Mouse (Mus musculus): Measurements from ENCODE around the gene Tmem243. TPM values are rescaled to one million over a fixed set of nuclear protein-coding genes. Genes with fewer than 3 reads are reported as not detected.
A peak's percentile ranks its signal among the peaks of the same experiment; 100 is the strongest.

Gene Tmem243
- polyA plus RNA-seq, 1 experiment from 2014 or later: 17.2 TPM

- Histone ChIP-seq H3K27ac (ENCODE audit: low read length) (no peak overlapping the region), H3K27me3 (ENCODE audit: control insufficient read depth, insufficient read depth, low read length) (no peaks in the 10 kb centered on the region), H3K4me2 (replicated peaks; ENCODE audit: low read depth, low read length) (no peak overlapping the region), H3K4me3 (ENCODE audit: low read depth, low read length) (no peak overlapping the region), H3K9ac (replicated peaks; ENCODE audit: low read depth, low read length) (no peak overlapping the region), H3K4me1 (ENCODE audit: control insufficient read depth, insufficient read depth, low read length) (no peaks in the 10 kb centered on the region), H3K9me3 (ENCODE audit: control insufficient read depth, low read depth, low read length) (no peaks in the 10 kb centered on the region), H3K36me3 (ENCODE audit: control insufficient read depth, insufficient read depth, low read length) (no peaks in the 10 kb centered on the region)
- WGBS: 14% methylated on average over 5 of the region's 5 CpGs
- ATAC-seq (ENCODE audit: insufficient number of reproducible peaks, insufficient read depth, low FRiP score, low read depth): peak; percentile 69; the same call in 1 of the 2 replicates
These were observed 11.3 kb downstream of the Tmem243 start for GRCm38 (mm10) chr5:9111759-9112158.

GRCm38 (mm10) chr5:9114162-9114561 lies 13.7 kb downstream of the Tmem243 start:
- Histone ChIP-seq H3K27me3 (ENCODE audit: control insufficient read depth, insufficient read depth, low read length) (no peaks in the 10 kb centered on the region), H3K4me2 (replicated peaks; ENCODE audit: low read depth, low read length) (no peak overlapping the region), H3K9me3 (ENCODE audit: control insufficient read depth, low read depth, low read length) (no peaks in the 10 kb centered on the region), H3K27ac (ENCODE audit: low read length) (no peak overlapping the region), H3K4me1 (ENCODE audit: control insufficient read depth, insufficient read depth, low read length) (no peaks in the 10 kb centered on the region), H3K9ac (replicated peaks; ENCODE audit: low read depth, low read length) (no peak overlapping the region), H3K4me3 (ENCODE audit: low read depth, low read length) (no peak overlapping the region), H3K36me3 (ENCODE audit: control insufficient read depth, insufficient read depth, low read length) (peaks cover 12% of the 10 kb centered on the region)
- WGBS: 44% methylated on average over 6 of the region's 6 CpGs
- ATAC-seq (ENCODE audit: insufficient number of reproducible peaks, insufficient read depth, low FRiP score, low read depth): no peak

GRCm38 (mm10) chr5:9124134-9124533 lies 23.7 kb downstream of the Tmem243 start:
- ATAC-seq (ENCODE audit: insufficient number of reproducible peaks, insufficient read depth, low FRiP score, low read depth): no peak
- H3K9ac ChIP-seq (replicated peaks; ENCODE audit: low read depth, low read length): no peak overlapping the region
- WGBS: 79% methylated on average over 2 of the region's 2 CpGs
- H3K27ac ChIP-seq (ENCODE audit: low read length): no peak overlapping the region
- H3K36me3 ChIP-seq (ENCODE audit: control insufficient read depth, insufficient read depth, low read length): peaks cover 68% of the 10 kb centered on the region
- H3K4me3 ChIP-seq (ENCODE audit: low read depth, low read length): no peak overlapping the region
- H3K4me1 ChIP-seq (ENCODE audit: control insufficient read depth, insufficient read depth, low read length): no peaks in the 10 kb centered on the region
- H3K4me2 ChIP-seq (replicated peaks; ENCODE audit: low read depth, low read length): no peak overlapping the region
- H3K9me3 ChIP-seq (ENCODE audit: control insufficient read depth, low read depth, low read length): no peaks in the 10 kb centered on the region
- no peaks in the 10 kb centered on the region for H3K27me3 ChIP-seq (ENCODE audit: control insufficient read depth, insufficient read depth, low read length)

- Histone ChIP-seq H3K9ac (replicated peaks; ENCODE audit: low read depth, low read length) (no peak overlapping the region), H3K27ac (ENCODE audit: low read length) (no peak overlapping the region), H3K4me3 (ENCODE audit: low read depth, low read length) (no peak overlapping the region), H3K4me1 (ENCODE audit: control insufficient read depth, insufficient read depth, low read length) (no peaks in the 10 kb centered on the region), H3K4me2 (replicated peaks; ENCODE audit: low read depth, low read length) (no peak overlapping the region), H3K9me3 (ENCODE audit: control insufficient read depth, low read depth, low read length) (no peaks in the 10 kb centered on the region), H3K36me3 (ENCODE audit: control insufficient read depth, insufficient read depth, low read length) (peaks cover 39% of the 10 kb centered on the region), H3K27me3 (ENCODE audit: control insufficient read depth, insufficient read depth, low read length) (no peaks in the 10 kb centered on the region)
- ATAC-seq (ENCODE audit: insufficient number of reproducible peaks, insufficient read depth, low FRiP score, low read depth): no peak
- 90% methylated on average over 12 of the region's 12 CpGs for WGBS
These were observed 28.1 kb downstream of the Tmem243 start for GRCm38 (mm10) chr5:9128566-9128965.

- Histone ChIP-seq H3K4me1 (ENCODE audit: control insufficient read depth, insufficient read depth, low read length) (no peaks in the 10 kb centered on the region), H3K27ac (ENCODE audit: low read length) (no peak overlapping the region), H3K36me3 (ENCODE audit: control insufficient read depth, insufficient read depth, low read length) (peaks cover 41% of the 10 kb centered on the region), H3K4me2 (replicated peaks; ENCODE audit: low read depth, low read length) (no peak overlapping the region), H3K4me3 (ENCODE audit: low read depth, low read length) (no peak overlapping the region), H3K9me3 (ENCODE audit: control insufficient read depth, low read depth, low read length) (no peaks in the 10 kb centered on the region), H3K27me3 (ENCODE audit: control insufficient read depth, insufficient read depth, low read length) (no peaks in the 10 kb centered on the region), H3K9ac (replicated peaks; ENCODE audit: low read depth, low read length) (no peak overlapping the region)
- WGBS: 89% methylated on average over 7 of the region's 7 CpGs
- no peak for ATAC-seq (ENCODE audit: insufficient number of reproducible peaks, insufficient read depth, low FRiP score, low read depth)
These were observed 31.3 kb downstream of the Tmem243 start for GRCm38 (mm10) chr5:9131786-9132185.

- H3K9me3 ChIP-seq (ENCODE audit: control insufficient read depth, low read depth, low read length): no peaks in the 10 kb centered on the region
- H3K9ac ChIP-seq (replicated peaks; ENCODE audit: low read depth, low read length): no peak overlapping the region
- H3K27ac ChIP-seq (ENCODE audit: low read length): no peak overlapping the region
- H3K27me3 ChIP-seq (ENCODE audit: control insufficient read depth, insufficient read depth, low read length): no peaks in the 10 kb centered on the region
- H3K4me2 ChIP-seq (replicated peaks; ENCODE audit: low read depth, low read length): no peak overlapping the region
- H3K36me3 ChIP-seq (ENCODE audit: control insufficient read depth, insufficient read depth, low read length): peaks cover 37% of the 10 kb centered on the region
- peak; percentile 42; the same call in 1 of the 2 replicates for ATAC-seq (ENCODE audit: insufficient number of reproducible peaks, insufficient read depth, low FRiP score, low read depth)
- no peaks in the 10 kb centered on the region for H3K4me1 ChIP-seq (ENCODE audit: control insufficient read depth, insufficient read depth, low read length)
- WGBS: 64% methylated on average over 3 of the region's 3 CpGs
- H3K4me3 ChIP-seq (ENCODE audit: low read depth, low read length): no peak overlapping the region
These were observed 35.1 kb downstream of the Tmem243 start for GRCm38 (mm10) chr5:9135588-9135987.

GRCm38 (mm10) chr5:9140724-9141123 lies 40.3 kb downstream of the Tmem243 start:
- H3K27ac ChIP-seq (ENCODE audit: low read length): no peak overlapping the region
- no peaks in the 10 kb centered on the region for H3K27me3 ChIP-seq (ENCODE audit: control insufficient read depth, insufficient read depth, low read length)
- no peaks in the 10 kb centered on the region for H3K9me3 ChIP-seq (ENCODE audit: control insufficient read depth, low read depth, low read length)
- no peaks in the 10 kb centered on the region for H3K4me1 ChIP-seq (ENCODE audit: control insufficient read depth, insufficient read depth, low read length)
- H3K4me3 ChIP-seq (ENCODE audit: low read depth, low read length): no peak overlapping the region
- no peak overlapping the region for H3K4me2 ChIP-seq (replicated peaks; ENCODE audit: low read depth, low read length)
- H3K9ac ChIP-seq (replicated peaks; ENCODE audit: low read depth, low read length): no peak overlapping the region
- peaks cover 38% of the 10 kb centered on the region for H3K36me3 ChIP-seq (ENCODE audit: control insufficient read depth, insufficient read depth, low read length)
- 94% methylated on average over 8 of the region's 8 CpGs for WGBS
- ATAC-seq (ENCODE audit: insufficient number of reproducible peaks, insufficient read depth, low FRiP score, low read depth): no peak

GRCm38 (mm10) chr5:9142376-9142775 lies 41.9 kb downstream of the Tmem243 start:
- no peak for ATAC-seq (ENCODE audit: insufficient number of reproducible peaks, insufficient read depth, low FRiP score, low read depth)
- Histone ChIP-seq H3K4me1 (ENCODE audit: control insufficient read depth, insufficient read depth, low read length) (no peaks in the 10 kb centered on the region), H3K27me3 (ENCODE audit: control insufficient read depth, insufficient read depth, low read length) (no peaks in the 10 kb centered on the region), H3K4me3 (ENCODE audit: low read depth, low read length) (no peak overlapping the region), H3K27ac (ENCODE audit: low read length) (no peak overlapping the region), H3K36me3 (ENCODE audit: control insufficient read depth, insufficient read depth, low read length) (peaks cover 35% of the 10 kb centered on the region), H3K9me3 (ENCODE audit: control insufficient read depth, low read depth, low read length) (no peaks in the 10 kb centered on the region), H3K4me2 (replicated peaks; ENCODE audit: low read depth, low read length) (no peak overlapping the region), H3K9ac (replicated peaks; ENCODE audit: low read depth, low read length) (no peak overlapping the region)
- WGBS: 90% methylated on average over 6 of the region's 6 CpGs

GRCm38 (mm10) chr5:9149273-9149850 lies 48.9 kb downstream of the Tmem243 start:
- WGBS: 89% methylated on average over 8 of the region's 8 CpGs
- H3K9me3 ChIP-seq (ENCODE audit: control insufficient read depth, low read depth, low read length): no peaks in the 10 kb centered on the region
- H3K27ac ChIP-seq (ENCODE audit: low read length): no peak overlapping the region
- ATAC-seq (ENCODE audit: insufficient number of reproducible peaks, insufficient read depth, low FRiP score, low read depth): no peak
- H3K27me3 ChIP-seq (ENCODE audit: control insufficient read depth, insufficient read depth, low read length): no peaks in the 10 kb centered on the region
- H3K4me1 ChIP-seq (ENCODE audit: control insufficient read depth, insufficient read depth, low read length): no peaks in the 10 kb centered on the region
- no peak overlapping the region for H3K4me3 ChIP-seq (ENCODE audit: low read depth, low read length)
- H3K4me2 ChIP-seq (replicated peaks; ENCODE audit: low read depth, low read length): no peak overlapping the region
- no peak overlapping the region for H3K9ac ChIP-seq (replicated peaks; ENCODE audit: low read depth, low read length)
- H3K36me3 ChIP-seq (ENCODE audit: control insufficient read depth, insufficient read depth, low read length): peaks cover 18% of the 10 kb centered on the region

Data from stomach, embryonic 14.5 days (tissue).